Mouse (Mus musculus): ENCODE results near the gene Emc9. TPM values are rescaled to one million over a fixed set of nuclear protein-coding genes. Genes with fewer than 3 reads are reported as not detected.
A peak's percentile ranks its signal among the peaks of the same experiment; 100 is the strongest.

Emc9 gene
- 5.8 and 6.4 TPM in 2 replicates for polyA plus RNA-seq (2012; rRNA removed)

GRCm38 (mm10) chr14:55584702-55585565 lies at the start of gene Emc9:
Emc9 (minus strand) TSS chr14:55585302.
- peaks cover 3% of the 10 kb centered on the region for H3K4me1 ChIP-seq (ENCODE audit: control insufficient read depth, insufficient read depth, low read length)
- H3K36me3 ChIP-seq (ENCODE audit: control insufficient read depth, insufficient read depth, low read length) = no peaks in the 10 kb centered on the region
- H3K27ac ChIP-seq (ENCODE audit: control insufficient read depth, insufficient read depth, low read depth, low read length) = peak within 1 kb of the TSS; percentile 56
- H3K27me3 ChIP-seq (ENCODE audit: control insufficient read depth, insufficient read depth, low read length) = no peaks in the 10 kb centered on the region
- no peak for TF ChIP-seq CTCF (IDR thresholded peaks at IDR 0.05; ENCODE audit: control insufficient read depth, insufficient read depth, insufficient replicate concordance, low read depth, low read length)
- peak; percentile 38; the same call in 1 of the 2 replicates for TF ChIP-seq POLR2A (IDR thresholded peaks at IDR 0.05; ENCODE audit: control insufficient read depth, low read depth, low read length)
- peak within 1 kb of the TSS; percentile 84 for H3K4me3 ChIP-seq (ENCODE audit: control insufficient read depth, low read depth, low read length)

GRCm38 (mm10) chr14:55629312-55629711 lies 44.2 kb upstream of the Emc9 start:
- H3K4me3 ChIP-seq (ENCODE audit: control insufficient read depth, low read depth, low read length) = no peak overlapping the region
- no peaks in the 10 kb centered on the region for H3K27me3 ChIP-seq (ENCODE audit: control insufficient read depth, insufficient read depth, low read length)
- peaks cover 1% of the 10 kb centered on the region for H3K36me3 ChIP-seq (ENCODE audit: control insufficient read depth, insufficient read depth, low read length)
- TF ChIP-seq CTCF (IDR thresholded peaks at IDR 0.05; ENCODE audit: control insufficient read depth, insufficient read depth, insufficient replicate concordance, low read depth, low read length) (peak; percentile 81; the same call in 1 of the 2 replicates), POLR2A (IDR thresholded peaks at IDR 0.05; ENCODE audit: control insufficient read depth, low read depth, low read length) (no peak)
- H3K4me1 ChIP-seq (ENCODE audit: control insufficient read depth, insufficient read depth, low read length) = peaks cover 3% of the 10 kb centered on the region; the same call in 1 of the 2 replicates
- no peak overlapping the region for H3K27ac ChIP-seq (ENCODE audit: control insufficient read depth, insufficient read depth, low read depth, low read length)

- H3K4me3 ChIP-seq (ENCODE audit: control insufficient read depth, low read depth, low read length) = no peak overlapping the region
These were observed 43.1 kb upstream of the Emc9 start for GRCm38 (mm10) chr14:55628077-55628827.

GRCm38 (mm10) chr14:55618486-55619195 lies 33.5 kb upstream of the Emc9 start:
- no peak overlapping the region for H3K27ac ChIP-seq (ENCODE audit: control insufficient read depth, insufficient read depth, low read depth, low read length)
- no peaks in the 10 kb centered on the region for H3K27me3 ChIP-seq (ENCODE audit: control insufficient read depth, insufficient read depth, low read length)
- peak overlapping the region; percentile 76 for H3K4me3 ChIP-seq (ENCODE audit: control insufficient read depth, low read depth, low read length)
- TF ChIP-seq POLR2A (IDR thresholded peaks at IDR 0.05; ENCODE audit: control insufficient read depth, low read depth, low read length) (0 out of 2 replicates have a peak, but pooled peaks have one; percentile 28), CTCF (IDR thresholded peaks at IDR 0.05; ENCODE audit: control insufficient read depth, insufficient read depth, insufficient replicate concordance, low read depth, low read length) (no peak)
- peaks cover 12% of the 10 kb centered on the region for H3K4me1 ChIP-seq (ENCODE audit: control insufficient read depth, insufficient read depth, low read length)
- no peaks in the 10 kb centered on the region for H3K36me3 ChIP-seq (ENCODE audit: control insufficient read depth, insufficient read depth, low read length)

More at GRCm38 (mm10) chr14:55628077-55628827, 43.1 kb upstream of the Emc9 start:
- no peaks in the 10 kb centered on the region for H3K27me3 ChIP-seq (ENCODE audit: control insufficient read depth, insufficient read depth, low read length)
- H3K27ac ChIP-seq (ENCODE audit: control insufficient read depth, insufficient read depth, low read depth, low read length) = no peak overlapping the region
- H3K4me1 ChIP-seq (ENCODE audit: control insufficient read depth, insufficient read depth, low read length) = peaks cover 3% of the 10 kb centered on the region; the same call in 1 of the 2 replicates
- peaks cover 1% of the 10 kb centered on the region for H3K36me3 ChIP-seq (ENCODE audit: control insufficient read depth, insufficient read depth, low read length)
- no peak for TF ChIP-seq CTCF (IDR thresholded peaks at IDR 0.05; ENCODE audit: control insufficient read depth, insufficient read depth, insufficient replicate concordance, low read depth, low read length)
- no peak for TF ChIP-seq POLR2A (IDR thresholded peaks at IDR 0.05; ENCODE audit: control insufficient read depth, low read depth, low read length)

- Histone ChIP-seq H3K27ac (ENCODE audit: control insufficient read depth, insufficient read depth, low read depth, low read length) (peak within 1 kb of the TSS; percentile 30), H3K36me3 (ENCODE audit: control insufficient read depth, insufficient read depth, low read length) (no peaks in the 10 kb centered on the region), H3K27me3 (ENCODE audit: control insufficient read depth, insufficient read depth, low read length) (no peaks in the 10 kb centered on the region), H3K4me1 (ENCODE audit: control insufficient read depth, insufficient read depth, low read length) (peaks cover 12% of the 10 kb centered on the region), H3K4me3 (ENCODE audit: control insufficient read depth, low read depth, low read length) (peak within 1 kb of the TSS; percentile 76)
- TF ChIP-seq POLR2A (IDR thresholded peaks at IDR 0.05; ENCODE audit: control insufficient read depth, low read depth, low read length) = peak; percentile 43; the same call in 1 of the 2 replicates
- no peak for TF ChIP-seq CTCF (IDR thresholded peaks at IDR 0.05; ENCODE audit: control insufficient read depth, insufficient read depth, insufficient replicate concordance, low read depth, low read length)
These were observed 32.7 kb upstream of the Emc9 start, which contains the start of gene Rec8 for GRCm38 (mm10) chr14:55617822-55618221. Rec8 (plus strand) TSS chr14:55618037.

- TF ChIP-seq CTCF (IDR thresholded peaks at IDR 0.05; ENCODE audit: control insufficient read depth, insufficient read depth, insufficient replicate concordance, low read depth, low read length) = no peak
- TF ChIP-seq POLR2A (IDR thresholded peaks at IDR 0.05; ENCODE audit: control insufficient read depth, low read depth, low read length) = no peak
- Histone ChIP-seq H3K4me1 (ENCODE audit: control insufficient read depth, insufficient read depth, low read length) (peaks cover 12% of the 10 kb centered on the region), H3K27ac (ENCODE audit: control insufficient read depth, insufficient read depth, low read depth, low read length) (no peak overlapping the region), H3K4me3 (ENCODE audit: control insufficient read depth, low read depth, low read length) (peak overlapping the region; percentile 76; the same call in 1 of the 2 replicates), H3K36me3 (ENCODE audit: control insufficient read depth, insufficient read depth, low read length) (no peaks in the 10 kb centered on the region), H3K27me3 (ENCODE audit: control insufficient read depth, insufficient read depth, low read length) (no peaks in the 10 kb centered on the region)
These were observed 31.7 kb upstream of the Emc9 start for GRCm38 (mm10) chr14:55616844-55617243.

All from testis, adult 2 months (tissue).